Mouse (Mus musculus): Measurements from ENCODE around the gene Myo1f. TPM values are rescaled to one million over a fixed set of nuclear protein-coding genes. Genes with fewer than 3 reads are reported as not detected.

Myo1f gene
- 3.2 TPM for polyA plus RNA-seq (2015; fragmentation: Illumina TruSeq; extraction: RNeasy Lipid Tissue Mini Kit (QIAGEN cat#74804); ENCODE audit: low read depth, low replicate concordance)

DNA sequence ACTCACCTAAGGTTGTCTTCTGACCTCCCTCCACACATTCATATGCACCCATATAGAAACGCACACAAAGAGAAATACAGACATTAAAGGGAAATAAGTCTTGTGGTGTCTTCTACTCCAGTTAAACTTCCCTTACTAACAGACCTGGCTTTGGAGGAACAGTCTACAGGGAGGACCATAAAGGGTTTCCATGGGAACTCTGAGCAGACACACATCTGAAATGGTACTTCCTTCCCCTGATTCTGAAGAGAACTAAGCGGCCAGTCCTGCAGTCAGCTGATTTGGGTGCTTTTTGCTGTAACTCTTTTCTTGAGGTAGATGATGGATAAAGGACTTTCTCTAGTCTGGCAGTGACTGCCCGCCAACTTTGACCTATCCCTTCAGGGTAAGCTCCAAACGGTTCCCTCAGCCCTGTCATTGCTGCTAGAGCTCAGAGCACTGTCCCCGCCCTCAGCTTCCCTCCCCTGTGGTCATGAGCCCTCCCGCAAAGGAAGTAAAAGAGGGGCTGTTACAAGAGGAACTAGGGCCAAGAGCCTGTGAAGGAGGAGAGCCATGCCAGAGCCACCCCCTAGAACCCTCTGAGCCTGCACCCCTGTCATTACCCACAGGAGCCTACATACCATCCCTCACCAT is at the start of gene Myo1f:
Myo1f (plus strand) TSS at position 485 of the 633 bp plus-strand sequence.

DNA sequence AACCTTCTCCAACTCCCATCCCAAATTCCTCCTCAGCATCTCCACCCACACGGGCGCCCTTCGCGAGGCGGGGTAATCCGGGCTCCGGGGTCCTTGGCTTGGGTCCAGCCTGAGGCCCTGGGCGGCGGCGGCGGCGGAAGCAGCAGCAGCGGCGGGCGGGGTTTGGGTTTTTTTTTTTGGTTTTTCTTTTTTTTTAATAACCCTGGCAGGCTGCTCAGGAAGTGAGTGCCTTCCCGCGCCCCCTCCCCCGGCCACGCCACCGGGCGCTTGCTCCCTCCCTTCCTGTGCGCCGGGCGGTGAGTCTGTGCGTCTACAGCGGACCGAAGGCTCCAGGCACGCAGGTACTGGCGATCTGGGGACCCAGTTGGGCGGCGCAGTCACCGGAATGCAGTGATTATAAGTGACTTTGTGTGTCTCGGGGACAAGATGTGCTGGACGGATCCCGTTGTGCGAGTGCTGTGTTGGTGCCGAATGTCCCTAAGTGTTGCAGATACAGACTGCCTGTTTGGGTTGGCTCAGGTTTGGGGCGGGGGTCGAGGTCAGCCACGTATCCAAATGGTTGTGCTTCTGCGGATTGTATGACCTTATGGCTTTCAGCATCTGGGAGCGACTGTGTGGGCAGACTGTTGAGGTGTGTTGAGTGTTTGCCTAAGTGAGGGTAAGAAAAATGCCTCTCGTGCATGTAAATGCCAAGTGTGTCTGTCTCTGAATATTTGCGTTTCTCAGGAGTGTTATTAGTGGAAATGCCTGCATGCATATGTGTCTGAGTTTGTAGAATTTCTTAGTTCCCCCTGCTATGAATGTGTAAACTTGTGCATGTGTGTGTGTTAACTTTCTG is 31.4 kb upstream of the Myo1f start, which contains the start of gene Adamts10:
Adamts10 (plus strand) TSS at position 287 of the 838 bp plus-strand sequence.

DNA sequence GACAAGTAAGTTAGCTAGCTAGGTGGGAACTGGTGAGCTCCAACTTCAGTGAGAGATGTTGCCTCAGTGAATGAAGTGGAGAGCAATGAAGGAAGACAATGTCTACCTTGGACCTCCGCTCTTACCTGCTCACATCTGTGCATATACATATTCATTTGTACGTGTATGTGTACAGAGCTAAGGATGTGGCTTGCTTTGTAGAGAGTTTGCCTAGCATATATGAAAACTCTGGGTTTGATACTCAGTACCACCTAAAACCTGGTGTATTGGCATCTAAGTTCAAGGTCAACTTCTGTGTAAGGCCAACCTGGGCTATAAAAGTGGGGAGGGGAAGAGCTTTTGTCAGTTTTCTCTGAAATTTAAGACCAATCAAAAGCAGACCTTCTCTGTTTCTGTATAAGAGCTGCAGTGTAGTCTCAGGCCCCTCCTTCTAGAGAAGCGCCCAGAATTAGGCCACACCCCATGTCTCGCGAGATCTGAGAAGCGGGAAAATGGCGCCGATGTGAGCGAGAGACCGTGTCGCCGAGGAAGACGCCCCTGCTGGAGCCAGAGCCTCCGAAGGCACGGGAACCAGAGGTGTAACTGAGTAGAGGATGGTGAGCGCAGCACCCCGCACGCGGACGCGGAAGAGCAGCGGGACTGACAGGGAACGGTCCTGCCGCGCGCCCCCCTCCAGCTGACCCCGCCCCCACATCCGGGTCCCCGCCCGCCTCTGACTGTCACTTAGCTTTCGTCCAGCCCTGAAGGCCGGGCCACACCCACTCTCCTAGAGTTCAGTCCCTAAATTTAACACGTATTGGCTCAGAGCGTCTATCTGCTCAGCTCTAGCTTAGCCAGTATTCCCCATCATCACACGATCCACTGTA is 73.3 kb downstream of the Myo1f start, which contains the start of gene Zfp414:
Zfp414 (plus strand) TSS at position 470 of the 866 bp plus-strand sequence.

DNA sequence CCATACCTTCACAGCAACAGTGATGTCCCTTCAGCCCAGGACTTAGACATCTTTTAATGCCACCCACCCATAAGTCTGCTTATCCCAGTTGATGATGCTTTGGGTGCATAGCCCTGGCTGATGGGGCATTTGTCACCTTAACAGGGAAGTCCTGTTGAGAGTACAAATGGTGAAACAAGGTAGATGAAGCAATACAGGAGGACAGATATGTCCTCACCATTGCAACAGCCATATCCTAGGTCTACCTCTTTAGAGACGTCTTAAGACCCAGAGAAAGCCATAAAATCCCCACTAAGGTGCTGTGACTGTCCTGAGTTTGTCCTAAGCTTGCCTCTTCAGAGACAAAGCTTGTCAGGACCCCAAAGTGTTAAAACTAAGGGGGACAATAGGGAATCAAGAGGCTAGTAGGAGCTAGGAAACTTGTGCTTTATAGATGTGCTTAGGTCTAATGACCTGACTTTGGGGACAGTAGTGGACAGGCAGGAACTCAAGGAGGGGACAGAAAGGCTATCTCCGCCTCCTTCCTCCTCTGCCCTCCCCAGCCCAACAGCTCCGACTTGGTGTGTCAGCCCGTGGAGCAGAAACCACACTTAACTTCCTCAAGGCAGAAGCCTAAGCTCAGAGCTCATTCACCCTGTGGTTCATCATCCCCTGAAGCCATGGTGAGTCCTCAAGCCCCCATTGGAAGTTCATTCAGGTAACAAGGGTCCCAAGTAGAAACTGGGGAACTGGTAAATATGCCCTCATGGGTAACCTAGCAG is 82.2 kb downstream of the Myo1f start, which contains the start of gene Pram1:
Pram1 (plus strand) TSS at position 541 of the 761 bp plus-strand sequence.

Other genes starting within 250 kb of the Myo1f start
- 14.5 TPM for gene Zfp81, start 196.8 kb upstream of the Myo1f start, polyA plus RNA-seq (2015; fragmentation: Illumina TruSeq; extraction: RNeasy Lipid Tissue Mini Kit (QIAGEN cat#74804); ENCODE audit: low read depth, low replicate concordance)
- 11.0 TPM for gene Zfp101, start 161.1 kb upstream of the Myo1f start, polyA plus RNA-seq (2015; fragmentation: Illumina TruSeq; extraction: RNeasy Lipid Tissue Mini Kit (QIAGEN cat#74804); ENCODE audit: low read depth, low replicate concordance)
- not detected for gene Actl9, start 122.8 kb upstream of the Myo1f start, polyA plus RNA-seq (2015; fragmentation: Illumina TruSeq; extraction: RNeasy Lipid Tissue Mini Kit (QIAGEN cat#74804); ENCODE audit: low read depth, low replicate concordance)
- 24.4 TPM for gene Adamts10, start 31.5 kb upstream of the Myo1f start, polyA plus RNA-seq (2015; fragmentation: Illumina TruSeq; extraction: RNeasy Lipid Tissue Mini Kit (QIAGEN cat#74804); ENCODE audit: low read depth, low replicate concordance)
- 36.4 TPM for gene Zfp414, start 73.4 kb downstream of the Myo1f start, polyA plus RNA-seq (2015; fragmentation: Illumina TruSeq; extraction: RNeasy Lipid Tissue Mini Kit (QIAGEN cat#74804); ENCODE audit: low read depth, low replicate concordance)
- not detected for gene Pram1, start 82.3 kb downstream of the Myo1f start, polyA plus RNA-seq (2015; fragmentation: Illumina TruSeq; extraction: RNeasy Lipid Tissue Mini Kit (QIAGEN cat#74804); ENCODE audit: low read depth, low replicate concordance)
- gene Hnrnpm, start 131.2 kb downstream of the Myo1f start, polyA plus RNA-seq (2015; fragmentation: Illumina TruSeq; extraction: RNeasy Lipid Tissue Mini Kit (QIAGEN cat#74804); ENCODE audit: low read depth, low replicate concordance), result 103 TPM
- 123 TPM for gene March2, start 163.0 kb downstream of the Myo1f start, polyA plus RNA-seq (2015; fragmentation: Illumina TruSeq; extraction: RNeasy Lipid Tissue Mini Kit (QIAGEN cat#74804); ENCODE audit: low read depth, low replicate concordance)
- 275 TPM for gene Rab11b, start 204.8 kb downstream of the Myo1f start, polyA plus RNA-seq (2015; fragmentation: Illumina TruSeq; extraction: RNeasy Lipid Tissue Mini Kit (QIAGEN cat#74804); ENCODE audit: low read depth, low replicate concordance)
- 4.1 TPM for gene Angptl4, start 226.1 kb downstream of the Myo1f start, polyA plus RNA-seq (2015; fragmentation: Illumina TruSeq; extraction: RNeasy Lipid Tissue Mini Kit (QIAGEN cat#74804); ENCODE audit: low read depth, low replicate concordance)

Measured in brain, adult 10 weeks (tissue).